Mouse (Mus musculus): Measurements from ENCODE around the gene Pdia4. TPM values are rescaled to one million over a fixed set of nuclear protein-coding genes. Genes with fewer than 3 reads are reported as not detected.
"Not testable (repeated sequence)": the region's sequence is repeated elsewhere in the genome, so short reads cannot be mapped to it uniquely, and the experiment has no call there.

The Pdia4 gene
- polyA plus RNA-seq, 1 experiment from 2014 or later, result 282 TPM

GRCm38 (mm10) chr6:47762686-47763085 lies 50.5 kb downstream of the Pdia4 start:
- H3K9me3 ChIP-seq (ENCODE audit: control insufficient read depth, low read length); H3K27ac ChIP-seq (ENCODE audit: low read depth, low read length); ATAC-seq (ENCODE audit: low FRiP score); H3K4me2 ChIP-seq (replicated peaks; ENCODE audit: low read depth, low read length); H3K4me3 ChIP-seq (ENCODE audit: low read depth, low read length); H3K27me3 ChIP-seq (ENCODE audit: control insufficient read depth, insufficient read depth, low read length); H3K9ac ChIP-seq (ENCODE audit: low read depth, low read length); H3K36me3 ChIP-seq (ENCODE audit: control insufficient read depth, insufficient read depth, low read length); DNase-seq (ENCODE audit: low spot score); H3K4me1 ChIP-seq (replicated peaks; ENCODE audit: control insufficient read depth, insufficient read depth, low read length): not testable (repeated sequence)
- WGBS, result 72% methylated on average over 7 of the region's 10 CpGs

GRCm38 (mm10) chr6:47759406-47759805 lies 53.8 kb downstream of the Pdia4 start:
- not testable (repeated sequence) for H3K4me3 ChIP-seq (ENCODE audit: low read depth, low read length); ATAC-seq (ENCODE audit: low FRiP score); H3K4me1 ChIP-seq (replicated peaks; ENCODE audit: control insufficient read depth, insufficient read depth, low read length); H3K4me2 ChIP-seq (replicated peaks; ENCODE audit: low read depth, low read length); H3K9me3 ChIP-seq (ENCODE audit: control insufficient read depth, low read length); H3K27me3 ChIP-seq (ENCODE audit: control insufficient read depth, insufficient read depth, low read length); H3K9ac ChIP-seq (ENCODE audit: low read depth, low read length); DNase-seq (ENCODE audit: low spot score); H3K27ac ChIP-seq (ENCODE audit: low read depth, low read length); H3K36me3 ChIP-seq (ENCODE audit: control insufficient read depth, insufficient read depth, low read length)
- WGBS, result 80% methylated on average over 13 of the region's 16 CpGs

DNA sequence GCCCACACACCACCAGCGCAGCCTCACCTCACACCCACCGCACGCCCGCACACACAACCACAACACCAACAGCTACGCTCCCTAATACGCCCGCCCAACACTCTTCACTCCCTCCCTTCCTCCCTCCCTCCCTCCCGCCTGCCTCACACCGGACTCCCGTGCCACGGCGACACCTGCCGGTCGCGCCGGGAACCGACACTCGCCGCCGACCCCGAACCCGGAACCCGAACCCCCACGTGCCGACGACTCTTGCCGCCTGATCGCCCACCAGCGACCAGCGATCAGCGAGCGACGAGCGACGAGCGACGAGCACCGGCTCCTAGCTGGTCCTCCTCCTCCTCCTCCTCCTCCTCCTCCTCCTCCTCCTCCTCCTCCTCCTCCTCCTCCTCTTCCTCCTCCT lies 55.4 kb downstream of the Pdia4 start:
- DNase-seq (ENCODE audit: low spot score); H3K27ac ChIP-seq (ENCODE audit: low read depth, low read length); H3K36me3 ChIP-seq (ENCODE audit: control insufficient read depth, insufficient read depth, low read length); H3K9ac ChIP-seq (ENCODE audit: low read depth, low read length); H3K4me1 ChIP-seq (replicated peaks; ENCODE audit: control insufficient read depth, insufficient read depth, low read length); H3K4me2 ChIP-seq (replicated peaks; ENCODE audit: low read depth, low read length); ATAC-seq (ENCODE audit: low FRiP score); H3K9me3 ChIP-seq (ENCODE audit: control insufficient read depth, low read length); H3K4me3 ChIP-seq (ENCODE audit: low read depth, low read length); H3K27me3 ChIP-seq (ENCODE audit: control insufficient read depth, insufficient read depth, low read length): not testable (repeated sequence)
- WGBS, result 3% methylated on average over 16 of the region's 38 CpGs

DNA sequence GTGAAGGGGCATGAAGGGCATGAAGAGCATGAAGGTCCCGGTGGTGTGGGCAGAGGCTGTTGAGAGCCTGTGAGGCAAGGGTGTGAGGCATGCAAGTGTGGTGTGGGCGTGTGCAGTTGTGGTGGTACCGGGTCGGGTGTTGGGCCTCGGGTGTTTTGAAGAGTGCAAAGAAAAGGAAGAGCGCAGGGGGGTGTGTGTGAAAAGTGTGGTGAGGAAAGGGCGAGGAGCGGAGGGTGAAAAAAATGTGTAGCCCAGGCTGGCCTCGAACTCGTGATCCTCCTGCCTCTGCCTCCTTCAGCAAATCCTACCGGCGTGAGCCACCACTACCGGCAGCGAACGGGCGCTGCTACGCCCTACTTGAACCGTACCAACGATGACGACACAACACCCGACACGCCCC lies 55.8 kb downstream of the Pdia4 start:
- ATAC-seq (ENCODE audit: low FRiP score); H3K9ac ChIP-seq (ENCODE audit: low read depth, low read length); H3K4me2 ChIP-seq (replicated peaks; ENCODE audit: low read depth, low read length); H3K36me3 ChIP-seq (ENCODE audit: control insufficient read depth, insufficient read depth, low read length); H3K9me3 ChIP-seq (ENCODE audit: control insufficient read depth, low read length); H3K27ac ChIP-seq (ENCODE audit: low read depth, low read length); DNase-seq (ENCODE audit: low spot score); H3K4me3 ChIP-seq (ENCODE audit: low read depth, low read length); H3K27me3 ChIP-seq (ENCODE audit: control insufficient read depth, insufficient read depth, low read length); H3K4me1 ChIP-seq (replicated peaks; ENCODE audit: control insufficient read depth, insufficient read depth, low read length): not testable (repeated sequence)
- WGBS, result no CpG with 5 or more reads among the region's 22 CpGs

DNA sequence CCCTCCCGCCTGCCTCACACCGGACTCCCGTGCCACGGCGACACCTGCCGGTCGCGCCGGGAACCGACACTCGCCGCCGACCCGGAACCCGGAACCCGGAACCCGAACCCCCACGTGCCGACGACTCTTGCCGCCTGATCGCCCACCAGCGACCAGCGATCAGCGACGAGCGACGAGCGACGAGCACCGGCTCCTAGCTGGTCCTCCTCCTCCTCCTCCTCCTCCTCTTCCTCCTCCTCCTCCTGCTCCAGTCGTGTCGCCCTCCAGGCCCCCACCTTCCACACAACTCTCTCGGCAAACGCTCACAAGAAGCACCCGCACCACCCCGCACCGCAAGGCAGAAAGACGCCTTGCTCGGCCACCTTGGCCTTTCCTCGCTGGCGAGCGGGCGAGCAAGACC lies 60.1 kb downstream of the Pdia4 start:
- H3K27ac ChIP-seq (ENCODE audit: low read depth, low read length); H3K36me3 ChIP-seq (ENCODE audit: control insufficient read depth, insufficient read depth, low read length); H3K4me1 ChIP-seq (replicated peaks; ENCODE audit: control insufficient read depth, insufficient read depth, low read length); H3K27me3 ChIP-seq (ENCODE audit: control insufficient read depth, insufficient read depth, low read length); H3K4me3 ChIP-seq (ENCODE audit: low read depth, low read length); H3K9me3 ChIP-seq (ENCODE audit: control insufficient read depth, low read length); DNase-seq (ENCODE audit: low spot score); H3K9ac ChIP-seq (ENCODE audit: low read depth, low read length); H3K4me2 ChIP-seq (replicated peaks; ENCODE audit: low read depth, low read length); ATAC-seq (ENCODE audit: low FRiP score): not testable (repeated sequence)
- WGBS, result 2% methylated on average over 9 of the region's 44 CpGs

- DNase-seq (ENCODE audit: low spot score); H3K4me2 ChIP-seq (replicated peaks; ENCODE audit: low read depth, low read length); H3K27me3 ChIP-seq (ENCODE audit: control insufficient read depth, insufficient read depth, low read length); H3K36me3 ChIP-seq (ENCODE audit: control insufficient read depth, insufficient read depth, low read length); H3K9ac ChIP-seq (ENCODE audit: low read depth, low read length); H3K27ac ChIP-seq (ENCODE audit: low read depth, low read length); ATAC-seq (ENCODE audit: low FRiP score); H3K4me1 ChIP-seq (replicated peaks; ENCODE audit: control insufficient read depth, insufficient read depth, low read length); H3K9me3 ChIP-seq (ENCODE audit: control insufficient read depth, low read length): not testable (repeated sequence)
- 13% methylated on average over 7 of the region's 25 CpGs for WGBS
- peak overlapping the region; percentile 17; the same call in 1 of the 2 replicates for H3K4me3 ChIP-seq (ENCODE audit: low read depth, low read length)
Measured at GRCm38 (mm10) chr6:47748306-47748705, 64.9 kb downstream of the Pdia4 start.

- WGBS, result 79% methylated on average over 3 of the region's 8 CpGs
- not testable (repeated sequence) for DNase-seq (ENCODE audit: low spot score)
Measured at GRCm38 (mm10) chr6:47747886-47748285, 65.3 kb downstream of the Pdia4 start.

More at GRCm38 (mm10) chr6:47747886-47748285, 65.3 kb downstream of the Pdia4 start:
- not testable (repeated sequence) for H3K36me3 ChIP-seq (ENCODE audit: control insufficient read depth, insufficient read depth, low read length); H3K4me2 ChIP-seq (replicated peaks; ENCODE audit: low read depth, low read length); H3K27me3 ChIP-seq (ENCODE audit: control insufficient read depth, insufficient read depth, low read length); H3K9me3 ChIP-seq (ENCODE audit: control insufficient read depth, low read length); H3K4me1 ChIP-seq (replicated peaks; ENCODE audit: control insufficient read depth, insufficient read depth, low read length); H3K27ac ChIP-seq (ENCODE audit: low read depth, low read length); H3K4me3 ChIP-seq (ENCODE audit: low read depth, low read length); H3K9ac ChIP-seq (ENCODE audit: low read depth, low read length); ATAC-seq (ENCODE audit: low FRiP score)

MicroRNAs encoded within 50 kb of the gene (microRNA counts, 519-probe panel; counts per million panel counts)
- not detected for microRNA mmu-miR-704

Other genes starting within 250 kb of the Pdia4 start
- 177 and 195 TPM in 2 replicates for gene Ezh2, start 218.1 kb downstream of the Pdia4 start, polyA plus RNA-seq (2014; fragmentation: Nextera tagmentation; extraction: Ambion mirVana)
- gene Zfp786, start 17.4 kb upstream of the Pdia4 start, polyA plus RNA-seq (2014; fragmentation: Nextera tagmentation; extraction: Ambion mirVana), result 6.6 and 6.9 TPM in 2 replicates
- gene Zfp398, start 22.2 kb upstream of the Pdia4 start, polyA plus RNA-seq (2014; fragmentation: Nextera tagmentation; extraction: Ambion mirVana), result 9.1 and 13.8 TPM in 2 replicates
- gene Zfp282, start 63.8 kb upstream of the Pdia4 start, polyA plus RNA-seq (2014; fragmentation: Nextera tagmentation; extraction: Ambion mirVana), result 13.1 and 13.2 TPM in 2 replicates
- gene Zfp212, start 107.0 kb upstream of the Pdia4 start, polyA plus RNA-seq (2014; fragmentation: Nextera tagmentation; extraction: Ambion mirVana), result 9.9 and 13.9 TPM in 2 replicates
- 7.1 and 9.8 TPM in 2 replicates for gene Zfp956, start 140.0 kb upstream of the Pdia4 start, polyA plus RNA-seq (2014; fragmentation: Nextera tagmentation; extraction: Ambion mirVana)
- 9.3 and 9.7 TPM in 2 replicates for gene Zfp777, start 235.5 kb upstream of the Pdia4 start, polyA plus RNA-seq (2014; fragmentation: Nextera tagmentation; extraction: Ambion mirVana)

Data from hindbrain, embryonic 11.5 days (tissue).